Mouse (Mus musculus): ENCODE data around the gene Dusp27. TPM values are rescaled to one million over a fixed set of nuclear protein-coding genes. Genes with fewer than 3 reads are reported as not detected.

Gene Dusp27
- total RNA-seq, 1 experiment: 60.2 TPM

GRCm38 (mm10) chr1:166094462-166094861 is 33.3 kb downstream of the Dusp27 start:
- Histone ChIP-seq H3K4me1 (ENCODE audit: control insufficient read depth in 2 of 2, insufficient read depth in 2 of 2, low read length in 2 of 2, poor library complexity in 1 of 2) (no peaks in the 10 kb centered on the region), H3K36me3 (ENCODE audit: control insufficient read depth, insufficient read depth, low read length, poor library complexity, severe bottlenecking) (peaks cover 25% of the 10 kb centered on the region), H3K9ac (ENCODE audit: insufficient read depth, low read depth, low read length, poor library complexity, severe bottlenecking) (no peak overlapping the region), H3K4me3 (ENCODE audit: insufficient read depth in 1 of 2, low read depth in 1 of 2, low read length in 2 of 2, poor library complexity in 1 of 2, severe bottlenecking in 1 of 2) (no peak overlapping the region), H3K9me3 (ENCODE audit: control insufficient read depth, insufficient read depth, low read depth, low read length) (no peaks in the 10 kb centered on the region), H3K27ac (ENCODE audit: insufficient read depth, low read depth, low read length, poor library complexity, severe bottlenecking) (no peak overlapping the region)
- in situ Hi-C loops (cut with MboI; ENCODE audit: low sequenced_read_pairs in 2 of 2, unreplicated experiment in 2 of 2): no loop called here
- DNase-seq (ENCODE audit: low read depth, low spot score): no peak
- TF ChIP-seq CHD2 (IDR thresholded peaks at IDR 0.05; ENCODE audit: low read depth, low read length) (no peak), MAFK (IDR thresholded peaks at IDR 0.05; ENCODE audit: insufficient read depth, low read depth, low read length) (no peak), HCFC1 (IDR thresholded peaks at IDR 0.05; ENCODE audit: borderline replicate concordance, insufficient read depth, low read length) (no peak), ZC3H11A (IDR thresholded peaks at IDR 0.05; ENCODE audit: borderline replicate concordance, low read depth, low read length) (no peak), ZNF384 (IDR thresholded peaks at IDR 0.05; ENCODE audit: low read depth, low read length) (no peak)

GRCm38 (mm10) chr1:166090306-166090705 is 37.4 kb downstream of the Dusp27 start:
- no peaks in the 10 kb centered on the region for H3K4me1 ChIP-seq (ENCODE audit: control insufficient read depth in 2 of 2, insufficient read depth in 2 of 2, low read length in 2 of 2, poor library complexity in 1 of 2)
- no peak for TF ChIP-seq MAFK (IDR thresholded peaks at IDR 0.05; ENCODE audit: insufficient read depth, low read depth, low read length)
- no peak for TF ChIP-seq ZNF384 (IDR thresholded peaks at IDR 0.05; ENCODE audit: low read depth, low read length)
- TF ChIP-seq HCFC1 (IDR thresholded peaks at IDR 0.05; ENCODE audit: borderline replicate concordance, insufficient read depth, low read length): no peak
- no peak for TF ChIP-seq ZC3H11A (IDR thresholded peaks at IDR 0.05; ENCODE audit: borderline replicate concordance, low read depth, low read length)
- TF ChIP-seq CHD2 (IDR thresholded peaks at IDR 0.05; ENCODE audit: low read depth, low read length): no peak
- no peak overlapping the region for H3K27ac ChIP-seq (ENCODE audit: insufficient read depth, low read depth, low read length, poor library complexity, severe bottlenecking)
- no peaks in the 10 kb centered on the region for H3K36me3 ChIP-seq (ENCODE audit: control insufficient read depth, insufficient read depth, low read length, poor library complexity, severe bottlenecking)
- no peaks in the 10 kb centered on the region for H3K9me3 ChIP-seq (ENCODE audit: control insufficient read depth, insufficient read depth, low read depth, low read length)
- H3K4me3 ChIP-seq (ENCODE audit: insufficient read depth in 1 of 2, low read depth in 1 of 2, low read length in 2 of 2, poor library complexity in 1 of 2, severe bottlenecking in 1 of 2): no peak overlapping the region
- in situ Hi-C loops (cut with MboI; ENCODE audit: low sequenced_read_pairs in 2 of 2, unreplicated experiment in 2 of 2): no loop called here
- DNase-seq (ENCODE audit: low read depth, low spot score): no peak
- H3K9ac ChIP-seq (ENCODE audit: insufficient read depth, low read depth, low read length, poor library complexity, severe bottlenecking): no peak overlapping the region

- Histone ChIP-seq H3K4me1 (ENCODE audit: control insufficient read depth in 2 of 2, insufficient read depth in 2 of 2, low read length in 2 of 2, poor library complexity in 1 of 2) (no peaks in the 10 kb centered on the region), H3K4me3 (ENCODE audit: insufficient read depth in 1 of 2, low read depth in 1 of 2, low read length in 2 of 2, poor library complexity in 1 of 2, severe bottlenecking in 1 of 2) (no peak overlapping the region), H3K9ac (ENCODE audit: insufficient read depth, low read depth, low read length, poor library complexity, severe bottlenecking) (no peak overlapping the region), H3K36me3 (ENCODE audit: control insufficient read depth, insufficient read depth, low read length, poor library complexity, severe bottlenecking) (no peaks in the 10 kb centered on the region), H3K27ac (ENCODE audit: insufficient read depth, low read depth, low read length, poor library complexity, severe bottlenecking) (no peak overlapping the region), H3K9me3 (ENCODE audit: control insufficient read depth, insufficient read depth, low read depth, low read length) (no peaks in the 10 kb centered on the region)
- in situ Hi-C loops (cut with MboI; ENCODE audit: low sequenced_read_pairs in 2 of 2, unreplicated experiment in 2 of 2): no loop called here
- TF ChIP-seq ZNF384 (IDR thresholded peaks at IDR 0.05; ENCODE audit: low read depth, low read length): no peak
- no peak for TF ChIP-seq CHD2 (IDR thresholded peaks at IDR 0.05; ENCODE audit: low read depth, low read length)
- no peak for TF ChIP-seq MAFK (IDR thresholded peaks at IDR 0.05; ENCODE audit: insufficient read depth, low read depth, low read length)
- no peak for TF ChIP-seq HCFC1 (IDR thresholded peaks at IDR 0.05; ENCODE audit: borderline replicate concordance, insufficient read depth, low read length)
- TF ChIP-seq ZC3H11A (IDR thresholded peaks at IDR 0.05; ENCODE audit: borderline replicate concordance, low read depth, low read length): no peak
- DNase-seq (ENCODE audit: low read depth, low spot score): no peak
These were observed 38.0 kb downstream of the Dusp27 start for GRCm38 (mm10) chr1:166089739-166090138.

- H3K36me3 ChIP-seq (ENCODE audit: control insufficient read depth, insufficient read depth, low read length, poor library complexity, severe bottlenecking): no peaks in the 10 kb centered on the region
- in situ Hi-C loops (cut with MboI; ENCODE audit: low sequenced_read_pairs in 2 of 2, unreplicated experiment in 2 of 2): no loop called here
- TF ChIP-seq ZC3H11A (IDR thresholded peaks at IDR 0.05; ENCODE audit: borderline replicate concordance, low read depth, low read length) (no peak), HCFC1 (IDR thresholded peaks at IDR 0.05; ENCODE audit: borderline replicate concordance, insufficient read depth, low read length) (no peak), CHD2 (IDR thresholded peaks at IDR 0.05; ENCODE audit: low read depth, low read length) (no peak), ZNF384 (IDR thresholded peaks at IDR 0.05; ENCODE audit: low read depth, low read length) (no peak), MAFK (IDR thresholded peaks at IDR 0.05; ENCODE audit: insufficient read depth, low read depth, low read length) (no peak)
These were observed 38.4 kb downstream of the Dusp27 start for GRCm38 (mm10) chr1:166089337-166089736.

More at GRCm38 (mm10) chr1:166089337-166089736, 38.4 kb downstream of the Dusp27 start:
- DNase-seq (ENCODE audit: low read depth, low spot score): no peak
- Histone ChIP-seq H3K4me1 (ENCODE audit: control insufficient read depth in 2 of 2, insufficient read depth in 2 of 2, low read length in 2 of 2, poor library complexity in 1 of 2) (no peaks in the 10 kb centered on the region), H3K9ac (ENCODE audit: insufficient read depth, low read depth, low read length, poor library complexity, severe bottlenecking) (no peak overlapping the region), H3K4me3 (ENCODE audit: insufficient read depth in 1 of 2, low read depth in 1 of 2, low read length in 2 of 2, poor library complexity in 1 of 2, severe bottlenecking in 1 of 2) (no peak overlapping the region), H3K27ac (ENCODE audit: insufficient read depth, low read depth, low read length, poor library complexity, severe bottlenecking) (no peak overlapping the region), H3K9me3 (ENCODE audit: control insufficient read depth, insufficient read depth, low read depth, low read length) (no peaks in the 10 kb centered on the region)
